Mouse (Mus musculus) olfactory bulb, adult 2 months (tissue): ENCODE results near the gene Zfp612. TPM values are rescaled to one million over a fixed set of nuclear protein-coding genes. Genes with fewer than 3 reads are reported as not detected.

ENCODE experiments used
- H3K27ac ChIP-seq: fragments of 200-500 bp; 2 replicates; pipeline ENCODE4 v1.5.1; 2012; ENCODE audit warnings: low read depth, low read length; ENCODE audit not compliant: insufficient read depth
- H3K4me1 ChIP-seq: fragments of 200-500 bp; 2 replicates; pipeline ENCODE4 v1.6.1; 2012; ENCODE audit warnings: low read length; ENCODE audit not compliant: control insufficient read depth, insufficient read depth
- H3K4me3 ChIP-seq: fragments of 200-500 bp; 2 replicates; pipeline ENCODE4 v1.5.1; 2012; ENCODE audit warnings: mild to moderate bottlenecking, low read depth, low read length, moderate library complexity; ENCODE audit not compliant: insufficient read depth
- CTCF ChIP-seq: fragments of 200-500 bp; IDR thresholded peaks from 2 replicates; pipeline ENCODE4 v1.5.1; 2012; ENCODE audit warnings: low read depth, mild to moderate bottlenecking, low read length, moderate library complexity; ENCODE audit not compliant: insufficient read depth
- POLR2A ChIP-seq: fragments of 200-500 bp; IDR thresholded peaks from 2 replicates; pipeline ENCODE4 v1.6.1; 2012; ENCODE audit warnings: mild to moderate bottlenecking, low read depth, low read length, moderate library complexity; ENCODE audit not compliant: insufficient read depth
- WGBS: fragments of 180-500 bp; shearing (Covaris S2); methylation state at CpG from one replicate; pipeline ENCODE4 v1.1.7; 2018; 5-methylcytosine and 5-hydroxymethylcytosine counted together
- polyA plus RNA-seq: library from polyadenylated mRNA; stranded (reverse); fragments of >200 nt; gene quantifications from 2 replicates; pipeline ENCODE4 v1.2.4, GENCODE M21; 2012; ENCODE audit warnings: low replicate concordance; ENCODE audit not compliant: missing spikeins, insufficient read depth, insufficient read length

Zfp612 gene
- polyA plus RNA-seq, 1 experiment: not detected

GRCm38 (mm10) chr8:110064606-110065365, 14.8 kb upstream of the Zfp612 start:
- Histone ChIP-seq H3K27ac (no peak overlapping the region), H3K4me1 (no peaks in the 10 kb centered on the region), H3K4me3 (no peak overlapping the region)
- 88% methylated on average over 18 of the region's 18 CpGs for WGBS
- no peak for TF ChIP-seq CTCF
- TF ChIP-seq POLR2A: no peak

- Histone ChIP-seq H3K4me3 (no peak overlapping the region), H3K4me1 (no peaks in the 10 kb centered on the region), H3K27ac (no peak overlapping the region)
- TF ChIP-seq POLR2A (no peak), CTCF (no peak)
- WGBS: 91% methylated on average over 4 of the region's 4 CpGs
Observed at GRCm38 (mm10) chr8:110065676-110066075, 13.9 kb upstream of the Zfp612 start.

- TF ChIP-seq POLR2A (no peak), CTCF (no peak)
Observed at GRCm38 (mm10) chr8:110069706-110070105, 9.8 kb upstream of the Zfp612 start.

GRCm38 (mm10) chr8:110071600-110071999, 7.9 kb upstream of the Zfp612 start:
- no peak for TF ChIP-seq POLR2A
- TF ChIP-seq CTCF: peak; percentile 83
- Histone ChIP-seq H3K4me1 (no peaks in the 10 kb centered on the region), H3K27ac (no peak overlapping the region), H3K4me3 (no peak overlapping the region)
- WGBS: 17% methylated on average over 9 of the region's 9 CpGs

More at GRCm38 (mm10) chr8:110069706-110070105, 9.8 kb upstream of the Zfp612 start:
- Histone ChIP-seq H3K4me1 (no peaks in the 10 kb centered on the region), H3K27ac (no peak overlapping the region), H3K4me3 (no peak overlapping the region)
- WGBS: 87% methylated on average over 4 of the region's 4 CpGs

- Histone ChIP-seq H3K4me1 (peaks cover 3% of the 10 kb centered on the region; the same call in 1 of the 2 replicates), H3K4me3 (no peak overlapping the region), H3K27ac (no peak overlapping the region)
- TF ChIP-seq POLR2A (no peak), CTCF (no peak)
- 82% methylated on average over 8 of the region's 8 CpGs for WGBS
Observed at GRCm38 (mm10) chr8:110074496-110074895, 5.0 kb upstream of the Zfp612 start.

- Histone ChIP-seq H3K4me3 (no peak overlapping the region), H3K27ac (no peak overlapping the region), H3K4me1 (peaks cover 18% of the 10 kb centered on the region)
- TF ChIP-seq CTCF (no peak), POLR2A (no peak)
- 74% methylated on average over 11 of the region's 11 CpGs for WGBS
Observed at GRCm38 (mm10) chr8:110082416-110083105, 3.0 kb downstream of the Zfp612 start.

GRCm38 (mm10) chr8:110091869-110092268, 12.3 kb downstream of the Zfp612 start:
- TF ChIP-seq CTCF: no peak
- no peak for TF ChIP-seq POLR2A
- Histone ChIP-seq H3K27ac (no peak overlapping the region), H3K4me3 (no peak overlapping the region), H3K4me1 (no peaks in the 10 kb centered on the region)
- WGBS: 33% methylated on average over 1 of the region's 1 CpGs

- Histone ChIP-seq H3K4me3 (no peak within 1 kb of the TSS), H3K27ac (no peak within 1 kb of the TSS), H3K4me1 (no peaks in the 10 kb centered on the region)
- TF ChIP-seq POLR2A (no peak), CTCF (no peak)
- 84% methylated on average over 12 of the region's 12 CpGs for WGBS
Observed at GRCm38 (mm10) chr8:110100907-110101306, 21.4 kb downstream of the Zfp612 start, which contains the start of gene Gm21964. TSS of gene Gm21964 (plus strand) at chr8:110101207.

- H3K4me3 ChIP-seq: no peak overlapping the region
- no peaks in the 10 kb centered on the region for H3K4me1 ChIP-seq
- 91% methylated on average over 15 of the region's 15 CpGs for WGBS
- H3K27ac ChIP-seq: no peak overlapping the region
- no peak for TF ChIP-seq POLR2A
- no peak for TF ChIP-seq CTCF
Observed at GRCm38 (mm10) chr8:110101676-110102075, 22.1 kb downstream of the Zfp612 start.
